ENCODE assay signal across 8 mouse cellular contexts in the genomic region with DNA sequence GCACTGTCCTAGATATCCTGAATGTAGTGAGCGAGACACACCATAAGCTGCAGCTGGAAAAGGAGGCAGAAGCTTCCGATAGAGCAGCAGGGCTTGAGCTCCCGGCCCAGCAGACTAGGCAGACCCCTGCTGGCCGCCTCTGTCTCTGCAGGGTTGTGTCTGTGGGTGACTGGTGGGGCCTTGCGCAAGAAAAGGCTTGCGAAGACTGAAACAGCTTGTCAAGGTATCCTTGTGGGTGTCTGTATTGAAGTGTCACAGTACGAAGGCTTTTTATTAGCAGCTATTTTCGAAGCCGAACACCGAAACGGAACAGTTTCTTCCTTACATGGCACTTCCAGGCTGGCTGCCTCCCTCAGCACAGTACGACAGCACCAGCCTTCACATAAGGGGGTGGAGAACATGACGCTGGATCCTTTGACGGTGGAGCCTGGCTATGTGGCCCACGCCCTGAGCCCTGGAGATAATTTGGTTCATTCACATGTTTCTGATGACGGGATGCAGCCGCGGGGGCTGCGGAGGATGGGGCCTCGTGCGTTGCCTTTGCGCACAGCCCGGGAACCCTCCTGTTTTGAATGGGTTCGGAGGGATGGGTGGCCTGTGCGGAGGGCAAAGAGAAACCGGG.
DNase-seq lines count a peak whose midpoint lies in the region; ATAC-seq lines count a peak whose summit lies in the region.

No protein-coding gene starts in this region.

- H3K27ac ChIP-seq in embryonic facial prominence, embryonic 15.5 days (replicated peaks), result no peak overlapping the region
- H3K27ac ChIP-seq in limb, embryonic 11.5 days (replicated peaks; ENCODE audit: low read depth, low read length), result no peak overlapping the region
- H3K27ac ChIP-seq in midbrain, embryonic 14.5 days (replicated peaks; ENCODE audit: low read depth, low read length), result peak overlapping the region; percentile 28; the same call in 1 of the 2 replicates
- no peak overlapping the region for H3K27ac ChIP-seq in stomach, embryonic 14.5 days (ENCODE audit: low read length)

- H3K9ac ChIP-seq in embryonic facial prominence, embryonic 15.5 days, result no peak overlapping the region
- H3K9ac ChIP-seq in limb, embryonic 11.5 days (ENCODE audit: low read length), result no peak overlapping the region
- peak overlapping the region; percentile 9; the same call in 1 of the 2 replicates for H3K9ac ChIP-seq in midbrain, embryonic 14.5 days (replicated peaks; ENCODE audit: low read length)
- no peak overlapping the region for H3K9ac ChIP-seq in stomach, embryonic 14.5 days (replicated peaks; ENCODE audit: low read depth, low read length)

- ATAC-seq in embryonic facial prominence, embryonic 15.5 days (ENCODE audit: insufficient number of reproducible peaks, low FRiP score, low TSS enrichment, low read depth), result peak; percentile 75
- peak; percentile 67; the same call in 1 of the 2 replicates for ATAC-seq in limb, embryonic 11.5 days (ENCODE audit: insufficient number of reproducible peaks, low FRiP score, low TSS enrichment, low read depth)
- peak; percentile 88 for ATAC-seq in midbrain, embryonic 14.5 days (ENCODE audit: low FRiP score, low TSS enrichment)
- peak; percentile 80; the same call in 1 of the 2 replicates for ATAC-seq in stomach, embryonic 14.5 days (ENCODE audit: insufficient number of reproducible peaks, insufficient read depth, low FRiP score, low read depth)

- peaks cover 7% of the 10 kb centered on the region; the same call in 1 of the 2 replicates for H3K4me1 ChIP-seq in embryonic facial prominence, embryonic 15.5 days
- H3K4me1 ChIP-seq in limb, embryonic 11.5 days (ENCODE audit: control insufficient read depth, insufficient read depth, low read length), result no peaks in the 10 kb centered on the region
- H3K4me1 ChIP-seq in midbrain, embryonic 14.5 days (ENCODE audit: control insufficient read depth, insufficient read depth, low read length), result peaks cover 9% of the 10 kb centered on the region; the same call in 1 of the 2 replicates
- 0 out of 2 replicates have a peak, but pooled peaks cover 2% of the 10 kb centered on the region for H3K4me1 ChIP-seq in stomach, embryonic 14.5 days (ENCODE audit: control insufficient read depth, insufficient read depth, low read length)

- H3K4me3 ChIP-seq in embryonic facial prominence, embryonic 15.5 days (replicated peaks), result peak overlapping the region; percentile 21; the same call in 1 of the 2 replicates
- no peak overlapping the region for H3K4me3 ChIP-seq in limb, embryonic 11.5 days (ENCODE audit: low read depth, low read length)
- H3K4me3 ChIP-seq in midbrain, embryonic 14.5 days (replicated peaks; ENCODE audit: low read depth, low read length), result no peak overlapping the region
- no peak overlapping the region for H3K4me3 ChIP-seq in stomach, embryonic 14.5 days (ENCODE audit: low read depth, low read length)

- H3K9me3 ChIP-seq in embryonic facial prominence, embryonic 15.5 days (replicated peaks), result no peaks in the 10 kb centered on the region
- no peaks in the 10 kb centered on the region for H3K9me3 ChIP-seq in limb, embryonic 11.5 days (ENCODE audit: control insufficient read depth, low read length)
- no peaks in the 10 kb centered on the region for H3K9me3 ChIP-seq in midbrain, embryonic 14.5 days (ENCODE audit: control insufficient read depth, low read length)
- H3K9me3 ChIP-seq in stomach, embryonic 14.5 days (ENCODE audit: control insufficient read depth, low read depth, low read length), result no peaks in the 10 kb centered on the region

- peak overlapping the region; percentile 46 for H3K4me2 ChIP-seq in embryonic facial prominence, embryonic 15.5 days (replicated peaks)
- H3K4me2 ChIP-seq in limb, embryonic 11.5 days (ENCODE audit: low read depth, severe bottlenecking), result peak overlapping the region; percentile 34
- H3K4me2 ChIP-seq in midbrain, embryonic 14.5 days (ENCODE audit: low read length), result peak overlapping the region; percentile 35
- peak overlapping the region; percentile 10 for H3K4me2 ChIP-seq in stomach, embryonic 14.5 days (replicated peaks; ENCODE audit: low read depth, low read length)

- whole genome bisulfite sequencing in embryonic facial prominence, embryonic 15.5 days, result 18% methylated on average over 26 of the region's 26 CpGs
- 26% methylated on average over 26 of the region's 26 CpGs for WGBS in limb, embryonic 11.5 days
- WGBS in midbrain, embryonic 14.5 days, result 19% methylated on average over 26 of the region's 26 CpGs
- 28% methylated on average over 26 of the region's 26 CpGs for WGBS in stomach, embryonic 14.5 days

- H3K36me3 ChIP-seq in embryonic facial prominence, embryonic 15.5 days, result no peaks in the 10 kb centered on the region
- no peaks in the 10 kb centered on the region for H3K36me3 ChIP-seq in limb, embryonic 11.5 days (ENCODE audit: control insufficient read depth, insufficient read depth, low read length)
- no peaks in the 10 kb centered on the region for H3K36me3 ChIP-seq in midbrain, embryonic 14.5 days (ENCODE audit: control insufficient read depth, insufficient read depth, low read length)
- no peaks in the 10 kb centered on the region for H3K36me3 ChIP-seq in stomach, embryonic 14.5 days (ENCODE audit: control insufficient read depth, insufficient read depth, low read length)

- H3K27me3 ChIP-seq in embryonic facial prominence, embryonic 15.5 days, result 0 out of 2 replicates have a peak, but pooled peaks cover 9% of the 10 kb centered on the region
- H3K27me3 ChIP-seq in limb, embryonic 11.5 days (ENCODE audit: control insufficient read depth, insufficient read depth, low read length), result 0 out of 2 replicates have a peak, but pooled peaks cover 3% of the 10 kb centered on the region
- H3K27me3 ChIP-seq in midbrain, embryonic 14.5 days (ENCODE audit: control insufficient read depth, insufficient read depth, low read length), result no peaks in the 10 kb centered on the region
- peaks cover 3% of the 10 kb centered on the region; the same call in 1 of the 2 replicates for H3K27me3 ChIP-seq in stomach, embryonic 14.5 days (ENCODE audit: control insufficient read depth, insufficient read depth, low read length)

- DNase-seq in brain, adult 2 months (ENCODE audit: low read depth, low spot score), result peak; percentile 96
- DNase-seq in heart, adult 9 months (ENCODE audit: low spot score in 2 of 2), result peak; percentile 42 to 60
- peak; percentile 68 for DNase-seq in kidney, adult 9 months
- DNase-seq in limb, embryonic 11.5 days (ENCODE audit: low spot score), result peak; percentile 87
- DNase-seq in midbrain, embryonic 14.5 days, result peak; percentile 93
- no peak for DNase-seq in B cell, adult 2 months

Comparison
In these comparisons a context has a peak if more than half of its experiments do, and no peak if none do; other contexts are left out.
1. DNase-seq: peak in brain, adult 2 months (single experiment), heart, adult 9 months (2 of 2), kidney, adult 9 months (single experiment), limb, embryonic 11.5 days (single experiment) and midbrain, embryonic 14.5 days (single experiment); none in B cell, adult 2 months (0 of 2).
2. Peak in every context shown above with its lines, with median percentiles within 50 percentile points of each other: ATAC-seq and H3K4me2 ChIP-seq.